In the genomic region with DNA sequence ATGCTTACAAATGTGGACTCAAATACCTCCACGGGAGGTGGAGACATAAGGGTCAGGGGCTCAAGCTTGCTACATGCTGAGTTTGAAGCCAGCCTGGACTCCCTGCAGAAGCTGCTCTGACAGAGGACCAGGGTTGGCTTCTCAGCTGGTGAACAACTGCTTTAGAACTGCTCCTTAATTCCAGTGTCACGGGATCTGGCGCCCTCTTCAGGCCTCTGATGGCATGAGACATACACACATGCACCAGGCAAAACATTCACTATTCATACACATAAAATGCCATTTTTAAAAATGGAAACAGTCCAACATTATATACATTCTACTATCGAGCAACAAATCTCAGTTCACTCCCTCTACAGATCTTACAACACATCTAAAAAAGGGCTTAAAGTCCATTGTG, we compare ENCODE assay signal across 8 mouse cellular contexts. TPM values are rescaled to one million over a fixed set of nuclear protein-coding genes. Genes with fewer than 3 reads are reported as not detected.
DNase-seq lines count a peak whose midpoint lies in the region; ATAC-seq lines count a peak whose summit lies in the region.

No protein-coding gene starts in this region.

- no peak overlapping the region for H3K27ac ChIP-seq in forebrain, embryonic 11.5 days (ENCODE audit: low read depth, low read length)
- H3K27ac ChIP-seq in forebrain, embryonic 15.5 days (replicated peaks), result no peak overlapping the region

- no peak overlapping the region for H3K4me2 ChIP-seq in forebrain, embryonic 11.5 days (ENCODE audit: low read depth, low read length, severe bottlenecking)
- no peak overlapping the region for H3K4me2 ChIP-seq in forebrain, embryonic 15.5 days (replicated peaks)

- no peaks in the 10 kb centered on the region for H3K27me3 ChIP-seq in forebrain, embryonic 11.5 days (ENCODE audit: control insufficient read depth, insufficient read depth, low read length)
- no peaks in the 10 kb centered on the region for H3K27me3 ChIP-seq in forebrain, embryonic 15.5 days

- 12% methylated on average over 4 of the region's 4 CpGs for WGBS in forebrain, embryonic 11.5 days
- WGBS in forebrain, embryonic 15.5 days, result 14% methylated on average over 4 of the region's 4 CpGs

- no peak for ATAC-seq in forebrain, embryonic 11.5 days (replicated peaks; ENCODE audit: low FRiP score)
- no peak for ATAC-seq in forebrain, embryonic 15.5 days (replicated peaks)
- peak; percentile 71 for ATAC-seq in inflammation-experienced regulatory T-cells, adult 6 months

- DNase-seq in forebrain, embryonic 11.5 days (ENCODE audit: low spot score), result peak; percentile 78
- DNase-seq in urinary bladder, adult 18-20 months (ENCODE audit: low spot score in 2 of 2), result peak; percentile 22 to 54
- DNase-seq in urinary bladder, postnatal 10 days (ENCODE audit: low spot score), result no peak
- DNase-seq in embryo, embryonic 11 days, result peak; percentile 75
- peak; percentile 74 for DNase-seq in lung, postnatal 10 days
- peak; percentile 68 to 88 for DNase-seq in spleen, postnatal 10 days (ENCODE audit: low spot score in 2 of 2)

- no peak overlapping the region for H3K4me3 ChIP-seq in forebrain, embryonic 11.5 days (ENCODE audit: low read depth, low read length)
- H3K4me3 ChIP-seq in forebrain, embryonic 15.5 days, result no peak overlapping the region

- H3K36me3 ChIP-seq in forebrain, embryonic 11.5 days (ENCODE audit: control insufficient read depth, insufficient read depth, low read length), result no peaks in the 10 kb centered on the region
- 0 out of 2 replicates have a peak, but pooled peaks cover 14% of the 10 kb centered on the region for H3K36me3 ChIP-seq in forebrain, embryonic 15.5 days

- no peak overlapping the region for H3K9ac ChIP-seq in forebrain, embryonic 11.5 days (ENCODE audit: low read length)
- no peak overlapping the region for H3K9ac ChIP-seq in forebrain, embryonic 15.5 days (replicated peaks)

- no peaks in the 10 kb centered on the region for H3K9me3 ChIP-seq in forebrain, embryonic 11.5 days (ENCODE audit: control insufficient read depth, low read length)
- H3K9me3 ChIP-seq in forebrain, embryonic 15.5 days, result no peaks in the 10 kb centered on the region

- no peaks in the 10 kb centered on the region for H3K4me1 ChIP-seq in forebrain, embryonic 11.5 days (replicated peaks; ENCODE audit: control insufficient read depth, insufficient read depth, low read length)
- no peaks in the 10 kb centered on the region for H3K4me1 ChIP-seq in forebrain, embryonic 15.5 days

RNA-seq across cellular contexts. Expression of gene Nusap1, which starts 30.7 kb away (rescaled TPM):
- 120 and 131 TPM in 2 replicates for polyA plus RNA-seq in forebrain, embryonic 11.5 days (2014; fragmentation: Nextera tagmentation; extraction: Ambion mirVana)
- polyA plus RNA-seq in forebrain, embryonic 15.5 days (2015; fragmentation: Nextera tagmentation; extraction: Ambion mirVana), result 36.8 and 40.8 TPM in 2 replicates
- 100 to 1,000 TPM in 1 of 3 experiments, 10 to 100 TPM in 1, 1 to 10 TPM in 1; 8.5 to 112 (median 10.8) TPM for polyA plus RNA-seq in inflammation-experienced regulatory T-cells, adult 6 months (2017; shearing (Covaris generic))

RNA-seq across cellular contexts. Expression of gene Oip5, which starts 30.9 kb away (rescaled TPM):
- 34.9 and 36.7 TPM in 2 replicates for polyA plus RNA-seq in forebrain, embryonic 11.5 days (2014; fragmentation: Nextera tagmentation; extraction: Ambion mirVana)
- polyA plus RNA-seq in forebrain, embryonic 15.5 days (2015; fragmentation: Nextera tagmentation; extraction: Ambion mirVana), result 13.2 and 14.3 TPM in 2 replicates
- 10 to 100 TPM in 1 of 3 experiments, 1 to 10 TPM in 2; 2.3 to 14.8 (median 5.0) TPM for polyA plus RNA-seq in inflammation-experienced regulatory T-cells, adult 6 months (2017; shearing (Covaris generic))

RNA-seq across cellular contexts. Expression of gene Chp1, which starts 39.9 kb away (rescaled TPM):
- 56.6 and 61.0 TPM in 2 replicates for polyA plus RNA-seq in forebrain, embryonic 11.5 days (2014; fragmentation: Nextera tagmentation; extraction: Ambion mirVana)
- 73.5 and 74.1 TPM in 2 replicates for polyA plus RNA-seq in forebrain, embryonic 15.5 days (2015; fragmentation: Nextera tagmentation; extraction: Ambion mirVana)
- 10 to 100 TPM; 68.4 to 88.9 (median 72.2) TPM for polyA plus RNA-seq in inflammation-experienced regulatory T-cells, adult 6 months (2017; shearing (Covaris generic))

RNA-seq across cellular contexts. Expression of gene Exd1, which starts 40.0 kb away (rescaled TPM):
- 0.13 and 0.59 TPM in 2 replicates for polyA plus RNA-seq in forebrain, embryonic 11.5 days (2014; fragmentation: Nextera tagmentation; extraction: Ambion mirVana)
- 0.50 and 0.83 TPM in 2 replicates for polyA plus RNA-seq in forebrain, embryonic 15.5 days (2015; fragmentation: Nextera tagmentation; extraction: Ambion mirVana)
- polyA plus RNA-seq in inflammation-experienced regulatory T-cells, adult 6 months (2017; shearing (Covaris generic)), result under 1 TPM in 1 of 3 experiments, not detected in 2; 0.09 TPM
